Mouse (Mus musculus): ENCODE data around the gene Olfr582.

The Olfr582 gene

DNA sequence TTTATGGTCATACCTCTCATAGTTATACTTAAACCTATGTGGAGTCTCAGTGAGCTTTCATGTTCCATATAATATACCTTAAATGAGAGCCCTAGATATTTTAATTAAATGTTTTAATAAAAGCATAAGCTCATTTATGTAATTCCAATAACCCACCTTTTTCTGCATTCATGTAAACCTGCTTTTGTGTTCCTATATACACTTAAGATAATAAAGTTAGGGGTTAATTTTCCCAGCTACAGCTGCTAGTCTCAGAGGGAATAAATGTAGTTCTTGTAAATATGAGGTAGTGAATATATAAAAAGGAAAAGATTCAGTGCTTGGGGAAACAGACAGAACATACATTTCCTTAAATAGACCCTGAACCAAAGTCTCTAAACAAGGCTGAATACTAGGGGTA is at the start of gene Olfr582:
Gene Olfr582 (plus strand): TSS at position 301 of the 400 bp plus-strand sequence.
- DNase-seq (ENCODE audit: low spot score) = no peak

DNA sequence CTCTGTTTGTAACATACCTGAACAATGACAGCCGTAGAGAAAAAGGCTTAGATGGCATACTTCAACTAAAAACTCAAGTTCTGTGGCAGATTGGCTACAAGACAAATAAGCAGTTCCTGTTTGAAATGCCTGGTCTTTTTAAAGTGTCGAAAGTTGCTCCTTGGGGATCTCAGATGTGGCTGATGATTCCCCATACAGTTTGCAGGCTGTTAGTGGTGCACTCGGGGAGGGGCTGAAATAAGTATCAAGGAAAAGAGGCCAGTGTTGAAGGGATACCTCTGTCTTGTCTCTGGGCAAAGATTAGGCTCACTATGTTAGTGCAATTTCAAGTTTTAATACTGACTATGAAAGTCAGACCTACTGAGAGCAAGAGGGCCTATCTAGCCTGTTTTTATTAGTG is 48.6 kb upstream of the Olfr582 start, which contains the start of gene Olfr578:
Gene Olfr578 (minus strand): TSS at position 101 of the 400 bp plus-strand sequence.
- no peak for DNase-seq (ENCODE audit: low spot score)

DNA sequence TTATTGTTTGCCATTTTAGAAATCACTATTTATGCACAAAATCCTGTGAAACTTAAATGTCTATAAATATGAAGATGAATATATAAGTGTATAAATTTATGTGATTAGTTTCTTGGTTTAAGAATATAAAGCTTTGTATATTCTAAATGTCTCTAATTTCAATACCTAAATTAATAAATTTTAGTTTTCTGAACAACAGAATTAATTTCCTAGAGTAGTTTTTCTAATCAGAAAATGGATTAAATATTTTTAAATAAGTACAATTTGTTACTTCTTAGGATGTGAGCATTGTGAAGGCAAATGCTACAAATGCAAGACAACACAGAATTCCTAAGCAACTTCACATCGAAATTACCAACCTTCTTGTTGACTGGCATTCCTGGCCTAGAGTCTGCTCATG is 13.2 kb downstream of the Olfr582 start, which contains the start of gene Olfr583:
Gene Olfr583 (plus strand): TSS at position 301 of the 400 bp plus-strand sequence.
- no peak for DNase-seq (ENCODE audit: low spot score)

DNA sequence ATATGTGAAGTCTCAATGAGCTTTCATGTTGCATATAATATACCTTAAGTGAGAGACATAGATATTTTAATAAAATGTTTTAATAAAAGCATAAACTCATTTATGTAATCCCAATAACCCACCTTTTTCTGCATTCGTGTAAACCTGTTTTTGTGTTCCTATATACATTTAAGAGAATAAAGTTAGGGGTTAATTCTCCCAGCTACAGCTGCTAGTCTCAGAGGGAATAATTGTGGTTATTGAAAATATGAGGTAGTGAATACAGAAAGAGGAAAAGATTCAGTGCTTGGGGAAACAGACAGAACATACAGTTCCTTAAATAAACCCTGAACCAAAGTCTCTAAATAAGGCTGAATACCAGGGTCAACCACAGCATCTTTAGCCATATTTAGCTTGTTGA is 43.8 kb downstream of the Olfr582 start, which contains the start of gene Olfr584:
Gene Olfr584 (plus strand): TSS at position 301 of the 400 bp plus-strand sequence.
- no peak for DNase-seq (ENCODE audit: low spot score)

Data from layer of hippocampus, adult 11-12 months (tissue).